Mouse (Mus musculus) lung, embryonic 15.5 days (tissue): ENCODE measurements around the gene Ankrd28. TPM values are rescaled to one million over a fixed set of nuclear protein-coding genes. Genes with fewer than 3 reads are reported as not detected.
"Not testable (repeated sequence)": the region's sequence is repeated elsewhere in the genome, so short reads cannot be mapped to it uniquely, and the experiment has no call there.

Source experiments
- ATAC-seq: fragments of 200-750 bp; cut with Nextera tagmentation; 2 replicates; pipeline ENCODE4 v1.8.0; 2017; ENCODE audit warnings: moderate number of reproducible peaks, borderline replicate concordance; ENCODE audit not compliant: low FRiP score, low TSS enrichment; ENCODE audit errors: extremely low read depth
- H3K27ac ChIP-seq: fragments of 300-500 bp; sonication (generic); 2 replicates; pipeline ENCODE4 v1.5.1; 2015; ENCODE audit warnings: moderate library complexity, mild to moderate bottlenecking, inconsistent platforms
- H3K27me3 ChIP-seq: fragments of 300-500 bp; sonication (generic); 2 replicates; pipeline ENCODE4 v1.6.1; 2015; ENCODE audit warnings: inconsistent platforms
- H3K36me3 ChIP-seq: fragments of 300-500 bp; sonication (generic); 2 replicates; pipeline ENCODE4 v1.6.1; 2015; ENCODE audit warnings: inconsistent platforms
- H3K4me1 ChIP-seq: fragments of 300-500 bp; sonication (generic); 2 replicates; pipeline ENCODE4 v1.6.1; 2015; ENCODE audit warnings: inconsistent platforms
- H3K4me2 ChIP-seq: fragments of 300-500 bp; sonication (generic); 2 replicates; pipeline ENCODE4 v1.6.1; 2015; ENCODE audit warnings: inconsistent platforms, mild to moderate bottlenecking, moderate library complexity
- H3K4me3 ChIP-seq: fragments of 300-500 bp; sonication (generic); 2 replicates; pipeline ENCODE4 v1.5.1; 2015; ENCODE audit warnings: mild to moderate bottlenecking, inconsistent platforms
- H3K9ac ChIP-seq: fragments of 300-500 bp; sonication (generic); 2 replicates; pipeline ENCODE4 v1.6.1; 2015; ENCODE audit warnings: inconsistent platforms
- H3K9me3 ChIP-seq: fragments of 300-500 bp; sonication (generic); 2 replicates; pipeline ENCODE4 v1.6.1; 2016; ENCODE audit warnings: inconsistent platforms
- WGBS: fragments of 180-500 bp; shearing (Covaris S2); methylation state at CpG from one replicate; pipeline ENCODE4 v1.1.7; 2015; 5-methylcytosine and 5-hydroxymethylcytosine counted together
- polyA plus RNA-seq: library from polyadenylated mRNA; unstranded; fragments of >200 nt; fragmentation: Nextera tagmentation; extraction: Ambion mirVana; gene quantifications from 2 replicates; pipeline ENCODE4 v1.2.1, GENCODE M21; 2015

Gene Ankrd28
- polyA plus RNA-seq, 1 experiment from 2014 or later = 7.9 TPM

GRCm38 (mm10) chr14:31786906-31787305, 43.5 kb downstream of the Ankrd28 start:
- Histone ChIP-seq H3K4me3 (no peak overlapping the region), H3K4me2 (no peak overlapping the region), H3K36me3 (no peaks in the 10 kb centered on the region), H3K9ac (no peak overlapping the region), H3K9me3 (no peaks in the 10 kb centered on the region), H3K4me1 (peaks cover 8% of the 10 kb centered on the region), H3K27ac (no peak overlapping the region), H3K27me3 (no peaks in the 10 kb centered on the region)
- ATAC-seq = no peak
- WGBS = 50% methylated on average over 2 of the region's 2 CpGs

- ATAC-seq = no peak
- Histone ChIP-seq H3K9ac (no peak overlapping the region), H3K36me3 (no peaks in the 10 kb centered on the region), H3K4me3 (no peak overlapping the region), H3K4me2 (no peak overlapping the region), H3K9me3 (no peaks in the 10 kb centered on the region), H3K4me1 (peaks cover 16% of the 10 kb centered on the region), H3K27ac (no peak overlapping the region), H3K27me3 (no peaks in the 10 kb centered on the region)
Observed at GRCm38 (mm10) chr14:31785681-31786080, 44.8 kb downstream of the Ankrd28 start.

- WGBS = 82% methylated on average over 5 of the region's 5 CpGs
- no peaks in the 10 kb centered on the region for H3K36me3 ChIP-seq
- H3K4me2 ChIP-seq = no peak overlapping the region
- no peak overlapping the region for H3K27ac ChIP-seq
- no peak for ATAC-seq
- no peaks in the 10 kb centered on the region for H3K27me3 ChIP-seq
- no peaks in the 10 kb centered on the region for H3K9me3 ChIP-seq
- no peak overlapping the region for H3K4me3 ChIP-seq
- no peak overlapping the region for H3K9ac ChIP-seq
- H3K4me1 ChIP-seq = peaks cover 16% of the 10 kb centered on the region
Observed at GRCm38 (mm10) chr14:31784975-31785374, 45.5 kb downstream of the Ankrd28 start.

GRCm38 (mm10) chr14:31781309-31782049, 49.0 kb downstream of the Ankrd28 start:
- H3K9ac ChIP-seq = no peak overlapping the region
- 37% methylated on average over 11 of the region's 11 CpGs for WGBS

GRCm38 (mm10) chr14:31780412-31781233, 49.8 kb downstream of the Ankrd28 start:
- WGBS = 81% methylated on average over 11 of the region's 11 CpGs
- H3K4me1 ChIP-seq = peaks cover 12% of the 10 kb centered on the region
- H3K9me3 ChIP-seq = no peaks in the 10 kb centered on the region
- H3K27me3 ChIP-seq = no peaks in the 10 kb centered on the region
- no peak overlapping the region; the same call in 1 of the 2 replicates for H3K4me2 ChIP-seq
- H3K36me3 ChIP-seq = no peaks in the 10 kb centered on the region
- H3K27ac ChIP-seq = no peak overlapping the region
- no peak overlapping the region for H3K9ac ChIP-seq
- no peak for ATAC-seq
- no peak overlapping the region for H3K4me3 ChIP-seq

More at GRCm38 (mm10) chr14:31781309-31782049, 49.0 kb downstream of the Ankrd28 start:
- Histone ChIP-seq H3K36me3 (no peaks in the 10 kb centered on the region), H3K4me3 (no peak overlapping the region), H3K4me1 (peaks cover 12% of the 10 kb centered on the region), H3K27ac (peak overlapping the region; percentile 56), H3K9me3 (no peaks in the 10 kb centered on the region), H3K27me3 (no peaks in the 10 kb centered on the region), H3K4me2 (peak overlapping the region; percentile 33; the same call in 1 of the 2 replicates)
- no peak for ATAC-seq

GRCm38 (mm10) chr14:31773518-31773917, 56.9 kb downstream of the Ankrd28 start:
- Histone ChIP-seq H3K9ac (no peak overlapping the region), H3K36me3 (no peaks in the 10 kb centered on the region), H3K27me3 (no peaks in the 10 kb centered on the region), H3K4me1 (no peaks in the 10 kb centered on the region), H3K9me3 (no peaks in the 10 kb centered on the region), H3K4me3 (no peak overlapping the region), H3K4me2 (no peak overlapping the region), H3K27ac (no peak overlapping the region)
- WGBS = 80% methylated on average over 4 of the region's 4 CpGs
- no peak for ATAC-seq

- no peaks in the 10 kb centered on the region for H3K36me3 ChIP-seq
- H3K9ac ChIP-seq = no peak overlapping the region
- H3K27me3 ChIP-seq = no peaks in the 10 kb centered on the region
- H3K4me2 ChIP-seq = no peak overlapping the region
- no peak overlapping the region for H3K27ac ChIP-seq
- H3K9me3 ChIP-seq = no peaks in the 10 kb centered on the region
- H3K4me1 ChIP-seq = no peaks in the 10 kb centered on the region
- peak; percentile 31; the same call in 1 of the 2 replicates for ATAC-seq
- H3K4me3 ChIP-seq = no peak overlapping the region
Observed at GRCm38 (mm10) chr14:31772251-31772650, 58.2 kb downstream of the Ankrd28 start.

- ATAC-seq = no peak
- no peaks in the 10 kb centered on the region for H3K4me1 ChIP-seq
- WGBS = 68% methylated on average over 3 of the region's 3 CpGs
- no peak overlapping the region for H3K4me2 ChIP-seq
- no peak overlapping the region for H3K9ac ChIP-seq
- no peaks in the 10 kb centered on the region for H3K27me3 ChIP-seq
- no peak overlapping the region for H3K4me3 ChIP-seq
- no peak overlapping the region for H3K27ac ChIP-seq
- no peaks in the 10 kb centered on the region for H3K9me3 ChIP-seq
- H3K36me3 ChIP-seq = no peaks in the 10 kb centered on the region
Observed at GRCm38 (mm10) chr14:31768531-31768930, 61.9 kb downstream of the Ankrd28 start.

GRCm38 (mm10) chr14:31764083-31764482, 66.4 kb downstream of the Ankrd28 start:
- no peak overlapping the region for H3K4me3 ChIP-seq
- no peak for ATAC-seq
- H3K9me3 ChIP-seq = no peaks in the 10 kb centered on the region
- H3K36me3 ChIP-seq = no peaks in the 10 kb centered on the region
- H3K27ac ChIP-seq = no peak overlapping the region
- H3K4me2 ChIP-seq = no peak overlapping the region
- H3K27me3 ChIP-seq = no peaks in the 10 kb centered on the region
- 83% methylated on average over 2 of the region's 2 CpGs for WGBS
- no peak overlapping the region for H3K9ac ChIP-seq
- no peaks in the 10 kb centered on the region for H3K4me1 ChIP-seq

GRCm38 (mm10) chr14:31761727-31762126, 68.7 kb downstream of the Ankrd28 start:
- no peaks in the 10 kb centered on the region for H3K36me3 ChIP-seq
- H3K27me3 ChIP-seq = no peaks in the 10 kb centered on the region
- no peaks in the 10 kb centered on the region for H3K9me3 ChIP-seq
- H3K9ac ChIP-seq = no peak overlapping the region
- H3K4me1 ChIP-seq = no peaks in the 10 kb centered on the region
- no peak overlapping the region for H3K27ac ChIP-seq
- 80% methylated on average over 7 of the region's 7 CpGs for WGBS
- H3K4me3 ChIP-seq = no peak overlapping the region
- ATAC-seq = no peak
- no peak overlapping the region for H3K4me2 ChIP-seq

- H3K36me3 ChIP-seq = no peaks in the 10 kb centered on the region
- WGBS = 41% methylated on average over 2 of the region's 2 CpGs
- ATAC-seq = no peak
- no peak overlapping the region for H3K9ac ChIP-seq
- H3K9me3 ChIP-seq = no peaks in the 10 kb centered on the region
- no peak overlapping the region for H3K4me2 ChIP-seq
- no peaks in the 10 kb centered on the region for H3K4me1 ChIP-seq
- no peaks in the 10 kb centered on the region for H3K27me3 ChIP-seq
- no peak overlapping the region for H3K4me3 ChIP-seq
- H3K27ac ChIP-seq = no peak overlapping the region
Observed at GRCm38 (mm10) chr14:31759195-31759594, 71.3 kb downstream of the Ankrd28 start.

GRCm38 (mm10) chr14:31758410-31758809, 72.0 kb downstream of the Ankrd28 start:
- not testable (repeated sequence) for H3K4me1 ChIP-seq, H3K27me3 ChIP-seq, H3K9me3 ChIP-seq, H3K36me3 ChIP-seq, H3K27ac ChIP-seq, ATAC-seq, H3K9ac ChIP-seq, H3K4me3 ChIP-seq, H3K4me2 ChIP-seq
- WGBS = 93% methylated on average over 3 of the region's 3 CpGs
